In genomic region chr5:124190146-124190870, GRCm38 (mm10) we compare ENCODE assay signal across 16 mouse cellular contexts. TPM values are rescaled to one million over a fixed set of nuclear protein-coding genes. Genes with fewer than 3 reads are reported as not detected.
A peak's percentile ranks its signal among the peaks of the same experiment; 100 is the strongest.
DNase-seq lines count a peak whose midpoint lies in the region; TF ChIP-seq lines count a peak whose summit lies in the region.
"Had no signal": no experiment of that assay in that cellular context is flagged by ENCODE, and none has a peak within 500 bp of the region (broad histone marks: within the 10 kb centered on the region; RNA-seq: fewer than 3 reads in every experiment).

No protein-coding gene starts in this region.

- peak overlapping the region; percentile 22; the same call in 1 of the 2 replicates for H3K9ac ChIP-seq in heart, adult 2 months (ENCODE audit: low read depth, low read length)
- H3K9ac ChIP-seq: limb, embryonic 12.5 days; lung, embryonic 14.5 days; midbrain, embryonic 13.5 days; neural tube, embryonic 15.5 days had no signal

- H3K36me3 ChIP-seq in heart, adult 2 months (ENCODE audit: control insufficient read depth, insufficient read depth, low read length): peaks cover 7% of the 10 kb centered on the region; the same call in 1 of the 2 replicates
- H3K36me3 ChIP-seq: limb, embryonic 12.5 days; midbrain, embryonic 13.5 days; neural tube, embryonic 15.5 days had no signal

- TF ChIP-seq CTCF in heart, adult 2 months (IDR thresholded peaks at IDR 0.05): no peak
- TF ChIP-seq CTCF in left cerebral cortex, adult 2 months (IDR thresholded peaks at IDR 0.05): no peak

- WGBS in heart, adult 2 months: 73% methylated on average over 10 of the region's 10 CpGs

- no peaks in the 10 kb centered on the region for H3K27me3 ChIP-seq in heart, adult 2 months (ENCODE audit: control insufficient read depth, insufficient read depth, low read length)
- H3K27me3 ChIP-seq: midbrain, embryonic 13.5 days; neural tube, embryonic 15.5 days had no signal

- H3K4me3 ChIP-seq in heart, adult 2 months: no peak overlapping the region
- no peak overlapping the region for H3K4me3 ChIP-seq in left cerebral cortex, adult 2 months
- no peak overlapping the region for H3K4me3 ChIP-seq in brown adipose tissue, adult 24 weeks (ENCODE audit: insufficient read depth, low read depth, low read length)
- H3K4me3 ChIP-seq: limb, embryonic 12.5 days; midbrain, embryonic 13.5 days; myocyte; neural tube, embryonic 15.5 days had no signal

- H3K4me1 ChIP-seq in heart, adult 2 months (ENCODE audit: control insufficient read depth, insufficient read depth, low read length): peaks cover 56% of the 10 kb centered on the region
- H3K4me1 ChIP-seq in brown adipose tissue, adult 24 weeks (ENCODE audit: control insufficient read depth, insufficient read depth, insufficient read length, low read length): peaks cover 73% of the 10 kb centered on the region

- DNase-seq in heart, adult 2 months: no peak
- no peak for DNase-seq in heart, postnatal 25 days (ENCODE audit: low spot score)
- no peak for DNase-seq in left cerebral cortex, adult 2 months (ENCODE audit: extremely low spot score in 1 of 2, low spot score in 2 of 2)
- DNase-seq in left cerebral cortex, postnatal 10 days (ENCODE audit: extremely low spot score in 1 of 2, low spot score in 2 of 2): no peak
- DNase-seq in 3T3-L1 (ENCODE audit: low read depth, low spot score): peak; percentile 42
- no peak for DNase-seq in right cerebral cortex, adult 2 months (ENCODE audit: low spot score in 2 of 2)
- DNase-seq: cerebellum, postnatal 10 days; kidney, adult 18-20 months; kidney, postnatal 10 days; lung, embryonic 14.5 days; lung, postnatal 4 days had no signal

- peak overlapping the region; percentile 91 for H3K27ac ChIP-seq in heart, adult 2 months
- H3K27ac ChIP-seq in left cerebral cortex, adult 2 months: peak overlapping the region; percentile 99
- peak overlapping the region; percentile 13; the same call in 1 of the 2 replicates for H3K27ac ChIP-seq in brown adipose tissue, adult 24 weeks (replicated peaks; ENCODE audit: low read depth, low read length)
- H3K27ac ChIP-seq: limb, embryonic 12.5 days; midbrain, embryonic 13.5 days; neural tube, embryonic 15.5 days had no signal

- TF ChIP-seq EP300 in heart, adult 2 months (IDR thresholded peaks at IDR 0.05; ENCODE audit: insufficient read depth, low read depth, low read length): no peak

- H3K79me2 ChIP-seq in heart, adult 2 months (replicated peaks; ENCODE audit: control insufficient read depth, insufficient read depth, low read length): no peaks in the 10 kb centered on the region

- TF ChIP-seq POLR2A in heart, adult 2 months (IDR thresholded peaks at IDR 0.05; ENCODE audit: insufficient read depth, low read depth, low read length): no peak

- intact Hi-C loops in heart, adult 2 months (cut with DNase I): no loop called here
- intact Hi-C loops in heart, postnatal 25 days (cut with DNase I): no loop called here
- intact Hi-C loops in left cerebral cortex, adult 2 months (cut with DNase I): no loop called here
- intact Hi-C loops in left cerebral cortex, postnatal 10 days (cut with DNase I): no loop called here

RNA-seq across cellular contexts. Expression of gene Pitpnm2, which starts 59.3 kb away (rescaled TPM):
- 10 to 100 TPM; 40.1 TPM for total RNA-seq in heart, adult 2 months (2021)
- polyA plus RNA-seq in heart, adult 2 months (2012; rRNA removed): 34.9 and 37.7 TPM in 2 replicates
- 10 to 100 TPM; 42.5 to 50.9 TPM for total RNA-seq in heart, postnatal 25 days (2021)
- total RNA-seq in left cerebral cortex, adult 2 months (2021): 100 to 1,000 TPM; 317 to 336 TPM
- total RNA-seq in left cerebral cortex, postnatal 10 days (2021): 100 to 1,000 TPM; 149 to 170 TPM
- 20.3 and 21.8 TPM in 2 replicates for polyA plus RNA-seq in brown adipose tissue, adult 24 weeks (2012; ENCODE audit: insufficient read depth, insufficient read length, missing spikeins)

Comparison
In these comparisons a context has a peak if more than half of its experiments do, and no peak if none do; other contexts are left out.
1. H3K27ac ChIP-seq: peak in every context shown above with its lines; median percentile 99 in left cerebral cortex, adult 2 months; 91 in heart, adult 2 months; 13 in brown adipose tissue, adult 24 weeks.